Comparison of ENCODE assay signal across 10 mouse cellular contexts in genomic region chr10:110879426-110880066, GRCm38 (mm10). TPM values are rescaled to one million over a fixed set of nuclear protein-coding genes. Genes with fewer than 3 reads are reported as not detected.
DNase-seq lines count a peak whose midpoint lies in the region; ATAC-seq and TF ChIP-seq lines count a peak whose summit lies in the region.
"Had no signal": no experiment of that assay in that cellular context is flagged by ENCODE, and none has a peak within 500 bp of the region (broad histone marks: within the 10 kb centered on the region; RNA-seq: fewer than 3 reads in every experiment).

No protein-coding gene starts in this region.

- WGBS in intestine, embryonic 14.5 days: 24% methylated on average over 7 of the region's 7 CpGs
- WGBS in intestine, postnatal 0 days: 35% methylated on average over 7 of the region's 7 CpGs

- DNase-seq in intestine, embryonic 14.5 days (ENCODE audit: low spot score): no peak
- DNase-seq in embryo, embryonic 10 days (ENCODE audit: low spot score): peak; percentile 51
- peak; percentile 27 for DNase-seq in heart, postnatal 25 days (ENCODE audit: low spot score)
- peak; percentile 64 for DNase-seq in lung, postnatal 10 days
- DNase-seq in natural killer cell, adult 2 months (ENCODE audit: low spot score in 2 of 2): no peak
- DNase-seq in right cerebral cortex, adult 2 months (ENCODE audit: low spot score in 2 of 2): no peak
- DNase-seq in frontal cortex, postnatal 25 days (ENCODE audit: low spot score in 2 of 2): no peak

- no peak overlapping the region for H3K27ac ChIP-seq in intestine, embryonic 14.5 days (ENCODE audit: low read depth)
- no peak overlapping the region for H3K27ac ChIP-seq in intestine, postnatal 0 days (ENCODE audit: low read depth, low read length)
- H3K27ac ChIP-seq: embryonic facial prominence, embryonic 15.5 days; liver, embryonic 15.5 days had no signal

- TF ChIP-seq CTCF in intestine, postnatal 0 days (IDR thresholded peaks at IDR 0.05; ENCODE audit: low read depth): no peak

- peaks cover 15% of the 10 kb centered on the region for H3K4me1 ChIP-seq in intestine, embryonic 14.5 days (replicated peaks; ENCODE audit: control insufficient read depth, insufficient read depth, low read length)
- H3K4me1 ChIP-seq in intestine, postnatal 0 days (replicated peaks; ENCODE audit: control insufficient read depth, insufficient read depth, low read length): no peaks in the 10 kb centered on the region; the same call in 1 of the 2 replicates
- H3K4me1 ChIP-seq: liver, embryonic 15.5 days had no signal

- intact Hi-C loops in heart, postnatal 25 days (cut with DNase I): no loop called here

- 0 out of 2 replicates have a peak, but pooled peaks have one; percentile 36 for ATAC-seq in intestine, embryonic 14.5 days (replicated peaks; ENCODE audit: low FRiP score, low TSS enrichment, low read depth)
- no peak for ATAC-seq in intestine, postnatal 0 days

- H3K9ac ChIP-seq in intestine, embryonic 14.5 days (ENCODE audit: low read length): no peak overlapping the region
- no peak overlapping the region; the same call in 1 of the 2 replicates for H3K9ac ChIP-seq in intestine, postnatal 0 days (ENCODE audit: low read depth, low read length)
- H3K9ac ChIP-seq: embryonic facial prominence, embryonic 15.5 days; liver, embryonic 15.5 days had no signal

- H3K36me3 ChIP-seq in intestine, embryonic 14.5 days (ENCODE audit: control insufficient read depth, insufficient read depth, low read length): no peaks in the 10 kb centered on the region
- no peaks in the 10 kb centered on the region for H3K36me3 ChIP-seq in intestine, postnatal 0 days (ENCODE audit: control insufficient read depth, insufficient read depth)
- H3K36me3 ChIP-seq: embryonic facial prominence, embryonic 15.5 days; liver, embryonic 15.5 days had no signal

- no peak overlapping the region for H3K4me3 ChIP-seq in intestine, embryonic 14.5 days (ENCODE audit: low read depth, low read length)
- H3K4me3 ChIP-seq in intestine, postnatal 0 days (ENCODE audit: low read depth, low read length): no peak overlapping the region
- H3K4me3 ChIP-seq: embryonic facial prominence, embryonic 15.5 days; liver, embryonic 15.5 days had no signal

- H3K9me3 ChIP-seq in intestine, embryonic 14.5 days (ENCODE audit: control insufficient read depth, low read length): no peaks in the 10 kb centered on the region
- no peaks in the 10 kb centered on the region for H3K9me3 ChIP-seq in intestine, postnatal 0 days (ENCODE audit: control insufficient read depth)
- H3K9me3 ChIP-seq: embryonic facial prominence, embryonic 15.5 days; liver, embryonic 15.5 days had no signal

- no peaks in the 10 kb centered on the region for H3K27me3 ChIP-seq in intestine, embryonic 14.5 days (replicated peaks; ENCODE audit: control insufficient read depth, insufficient read depth, low read length)
- no peaks in the 10 kb centered on the region for H3K27me3 ChIP-seq in intestine, postnatal 0 days (replicated peaks; ENCODE audit: control insufficient read depth, insufficient read depth, low read length)
- H3K27me3 ChIP-seq: embryonic facial prominence, embryonic 15.5 days; liver, embryonic 15.5 days had no signal

- no peak overlapping the region for H3K4me2 ChIP-seq in intestine, embryonic 14.5 days (ENCODE audit: low read length)
- H3K4me2 ChIP-seq in intestine, postnatal 0 days (replicated peaks; ENCODE audit: low read depth): no peak overlapping the region
- H3K4me2 ChIP-seq: embryonic facial prominence, embryonic 15.5 days; liver, embryonic 15.5 days had no signal

RNA-seq across cellular contexts. Expression of gene Csrp2, which starts 40.0 kb away (rescaled TPM):
- 266 and 283 TPM in 2 replicates for polyA plus RNA-seq in intestine, embryonic 14.5 days (2014; fragmentation: Nextera tagmentation; extraction: Ambion mirVana)
- 97.2 and 102 TPM in 2 replicates for polyA plus RNA-seq in intestine, postnatal 0 days (2015; fragmentation: Nextera tagmentation; extraction: Ambion mirVana)
- total RNA-seq in heart, postnatal 25 days (2021): 10 to 100 TPM; 54.6 to 60.7 TPM

Comparison
In these comparisons a context has a peak if more than half of its experiments do, and no peak if none do; other contexts are left out.
1. DNase-seq: peak in embryo, embryonic 10 days (single experiment), heart, postnatal 25 days (single experiment) and lung, postnatal 10 days (single experiment); none in intestine, embryonic 14.5 days (single experiment), natural killer cell, adult 2 months (0 of 2), right cerebral cortex, adult 2 months (0 of 2) and frontal cortex, postnatal 25 days (0 of 2).